Mouse (Mus musculus) brain, adult 2 months (tissue): ENCODE measurements around the gene Psmb10.
A peak's percentile ranks its signal among the peaks of the same experiment; 100 is the strongest.

Experiments
- DNase-seq: peaks from one replicate; pipeline ENCODE4 v3.0.0; 2011; ENCODE audit warnings: low read depth, low spot score

The Psmb10 gene

DNA sequence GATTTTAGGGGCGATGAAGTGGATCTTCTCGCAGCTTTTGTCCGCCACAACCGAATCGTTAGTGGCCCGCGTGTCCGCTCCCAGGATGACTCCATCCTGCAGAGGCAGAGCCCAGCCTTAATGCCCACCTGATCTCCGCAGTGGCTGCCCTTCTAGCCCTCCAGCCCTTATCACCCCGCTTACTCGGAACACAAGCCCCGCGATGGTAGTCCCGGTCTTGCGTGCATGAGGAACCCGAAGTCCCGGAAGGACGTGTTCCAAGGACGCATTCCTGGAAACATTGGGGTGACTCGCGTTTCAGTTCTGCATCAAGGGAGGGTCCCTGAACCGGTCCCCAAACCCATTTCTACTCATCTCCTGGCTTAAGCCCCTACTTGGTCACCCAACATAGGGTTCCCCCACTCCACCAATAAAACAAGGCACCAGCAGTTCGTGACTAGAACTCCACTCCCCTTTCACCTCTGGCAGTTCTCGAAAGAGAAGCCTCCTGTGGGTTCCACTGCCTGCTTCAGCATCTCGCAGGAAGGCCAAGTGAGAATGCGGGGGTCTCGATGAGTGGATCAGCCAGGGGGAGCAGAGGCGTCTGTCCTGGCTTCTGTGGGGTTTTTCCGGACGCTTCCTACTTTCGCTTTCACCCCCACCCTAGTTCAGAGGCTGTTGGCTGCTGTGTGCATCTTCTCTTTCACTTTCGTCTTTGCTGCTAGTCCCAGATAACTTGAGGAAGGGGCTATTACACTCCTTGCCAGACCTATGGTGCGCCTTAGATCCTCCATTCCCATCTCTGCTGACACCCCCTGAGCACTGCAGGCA, 543 bp downstream of the Psmb10 start:
- peak; percentile 66 for DNase-seq

DNA sequence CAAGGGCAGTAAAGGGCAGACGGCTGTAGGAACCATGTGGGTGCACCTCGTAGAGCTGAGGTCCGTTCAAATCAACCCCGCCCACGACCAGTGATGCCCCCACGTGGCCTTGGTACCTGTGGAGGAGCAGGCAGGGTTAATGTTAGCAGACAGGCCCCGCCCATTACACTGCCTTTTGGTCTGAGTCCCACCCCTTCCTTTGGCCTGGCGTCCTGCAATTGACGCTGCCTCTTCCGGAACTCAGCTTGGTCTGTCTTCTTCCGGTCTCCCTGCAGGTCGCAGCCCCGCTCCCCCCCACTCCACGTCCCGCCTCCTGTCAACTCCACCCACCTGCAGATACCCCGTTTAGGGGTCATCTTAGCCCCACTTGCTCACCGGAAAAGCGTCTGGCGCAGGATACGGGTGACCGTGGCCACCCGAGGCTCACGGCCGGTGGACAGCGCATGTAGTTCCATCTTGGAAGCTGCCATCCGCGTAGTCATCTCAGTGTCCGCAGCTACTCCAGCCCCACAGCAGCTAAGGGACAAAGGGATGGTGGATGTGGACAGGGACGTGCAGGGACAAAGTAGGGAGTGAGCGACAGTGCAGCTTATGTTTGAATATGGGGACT, 1.3 kb downstream of the Psmb10 start:
- DNase-seq = peak; percentile 98

DNA sequence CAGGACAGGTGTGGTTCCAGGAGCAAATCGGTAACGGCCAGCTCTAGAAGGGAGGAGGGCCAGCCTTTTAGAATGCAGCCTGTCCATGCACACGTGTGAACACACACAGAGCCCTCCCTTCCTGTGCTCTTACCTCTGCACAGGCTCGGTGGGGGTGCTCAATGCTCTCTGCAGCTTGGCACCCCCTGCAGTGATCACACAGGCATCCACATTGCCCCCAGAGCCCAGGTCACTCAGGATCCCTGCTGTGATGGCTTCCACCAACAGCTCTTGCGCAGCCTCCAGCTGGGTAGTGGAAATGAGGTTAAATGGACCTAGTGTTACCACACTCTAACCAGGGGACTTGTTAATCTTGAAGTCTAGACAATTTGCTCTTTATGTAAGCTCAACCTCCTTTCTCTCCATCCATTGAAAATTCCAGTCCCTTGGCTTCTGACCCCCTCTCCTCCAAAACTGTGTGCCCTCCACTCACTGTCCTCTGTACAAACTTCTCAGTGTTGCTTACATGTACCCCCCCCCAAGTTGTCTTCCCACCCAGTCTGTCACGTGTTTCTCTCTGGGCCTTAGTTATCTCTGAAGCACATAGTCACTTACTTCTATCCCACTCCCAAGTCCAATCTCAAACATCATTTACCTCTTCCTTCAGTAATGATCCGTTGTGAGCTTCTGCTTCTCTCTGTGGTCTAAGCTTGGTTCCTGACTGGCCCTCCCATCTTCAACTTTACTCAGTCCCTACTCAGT, 2.2 kb downstream of the Psmb10 start:
- no peak for DNase-seq

GRCm38 (mm10) chr8:105935105-105935504, 3.1 kb downstream of the Psmb10 start:
- no peak for DNase-seq

DNA sequence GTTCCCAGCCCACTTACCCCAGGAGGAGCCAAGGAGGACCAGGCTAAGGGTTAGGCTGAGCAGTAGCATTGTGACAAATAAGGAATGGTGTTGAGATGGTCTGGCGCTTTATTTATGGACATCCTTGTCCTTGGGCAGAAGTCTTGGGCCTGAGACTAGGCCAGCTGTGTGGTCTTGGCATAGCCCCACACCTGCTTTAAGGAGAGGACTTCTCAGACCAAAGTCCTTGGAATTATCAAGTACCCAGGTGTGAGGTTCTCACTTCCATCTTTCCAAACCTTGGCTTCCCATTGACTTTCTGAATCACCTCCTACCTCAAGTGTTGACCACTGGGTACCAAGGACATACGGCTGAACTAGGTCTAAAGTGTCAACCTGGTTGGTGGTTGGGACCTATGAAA, 4.5 kb downstream of the Psmb10 start, which contains the start of gene Ctrl:
TSS of gene Ctrl (minus strand) at position 101 of the 400 bp plus-strand sequence.
- DNase-seq = no peak

GRCm38 (mm10) chr8:105932525-105932924, 5.7 kb downstream of the Psmb10 start:
- DNase-seq = no peak

DNA sequence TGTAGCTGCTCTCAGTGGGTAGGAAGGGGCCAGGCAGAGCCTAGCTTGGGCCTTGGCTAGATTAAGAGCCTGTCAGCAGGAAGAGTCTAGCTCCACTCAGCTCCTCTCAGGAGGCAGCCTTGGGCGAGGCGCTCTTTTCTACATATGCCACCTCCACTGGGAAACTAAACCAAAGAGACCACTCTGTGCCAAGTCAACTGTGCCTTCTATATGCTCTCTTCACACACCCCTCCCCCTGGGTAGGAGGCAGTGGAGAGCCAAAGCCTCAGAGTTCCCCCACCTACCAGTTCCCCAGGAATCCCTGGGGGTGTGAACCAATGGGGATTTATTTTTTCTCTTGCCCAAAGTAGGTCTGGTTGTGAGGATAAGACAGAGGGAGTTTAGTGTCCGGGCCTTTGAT, 7.0 kb downstream of the Psmb10 start:
- DNase-seq = peak; percentile 81

- DNase-seq = peak; percentile 79
Observed at GRCm38 (mm10) chr8:105930602-105931001, 7.6 kb downstream of the Psmb10 start.

GRCm38 (mm10) chr8:105925123-105925522, 13.1 kb downstream of the Psmb10 start:
- peak; percentile 87 for DNase-seq

GRCm38 (mm10) chr8:105919390-105919789, 18.9 kb downstream of the Psmb10 start:
- DNase-seq = peak; percentile 66

- no peak for DNase-seq
Observed at GRCm38 (mm10) chr8:105900941-105901616, 37.2 kb downstream of the Psmb10 start.

DNA sequence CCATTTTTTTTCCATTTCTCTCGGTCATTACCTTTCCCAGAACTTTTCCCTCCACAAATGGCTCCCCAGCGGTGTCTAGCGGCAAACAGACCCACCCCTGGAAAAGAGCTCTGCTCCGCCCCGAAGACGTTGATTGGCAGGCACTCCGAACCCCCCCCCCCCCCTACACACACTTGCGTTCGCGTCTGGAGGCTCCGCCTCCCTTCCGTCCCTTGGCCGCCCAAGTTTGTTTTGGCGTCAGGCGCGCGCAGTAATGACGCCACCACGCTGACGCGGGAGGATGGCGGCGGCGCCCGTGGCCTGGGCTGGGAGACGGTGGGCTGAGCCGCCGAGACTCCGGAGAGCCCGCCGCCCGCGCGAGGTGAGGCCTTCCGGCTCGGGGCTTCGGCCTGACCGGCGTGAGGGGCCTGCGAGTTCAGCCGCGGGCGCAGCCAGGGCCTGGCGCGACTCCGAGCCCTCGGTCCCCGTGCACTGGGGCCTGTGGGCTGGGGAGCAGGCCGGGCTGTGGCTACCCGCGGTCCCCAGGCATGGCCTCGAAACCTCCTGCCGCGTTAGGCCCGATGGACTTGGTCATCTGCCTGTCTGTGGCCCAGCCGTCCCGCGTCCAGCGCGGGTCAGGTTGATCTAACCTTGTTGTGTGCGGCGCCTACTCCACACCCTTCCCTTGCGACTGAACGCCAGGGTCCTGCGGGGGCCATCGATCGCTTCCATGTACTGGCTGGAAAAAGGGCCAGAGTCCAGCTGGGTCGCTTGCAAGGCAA, 37.9 kb downstream of the Psmb10 start, which contains the start of gene Pskh1:
TSS of gene Pskh1 (plus strand) at position 262 of the 761 bp plus-strand sequence.
- peak; percentile 97 for DNase-seq

GRCm38 (mm10) chr8:105897801-105898480, 40.3 kb downstream of the Psmb10 start:
- DNase-seq = peak; percentile 56

DNA sequence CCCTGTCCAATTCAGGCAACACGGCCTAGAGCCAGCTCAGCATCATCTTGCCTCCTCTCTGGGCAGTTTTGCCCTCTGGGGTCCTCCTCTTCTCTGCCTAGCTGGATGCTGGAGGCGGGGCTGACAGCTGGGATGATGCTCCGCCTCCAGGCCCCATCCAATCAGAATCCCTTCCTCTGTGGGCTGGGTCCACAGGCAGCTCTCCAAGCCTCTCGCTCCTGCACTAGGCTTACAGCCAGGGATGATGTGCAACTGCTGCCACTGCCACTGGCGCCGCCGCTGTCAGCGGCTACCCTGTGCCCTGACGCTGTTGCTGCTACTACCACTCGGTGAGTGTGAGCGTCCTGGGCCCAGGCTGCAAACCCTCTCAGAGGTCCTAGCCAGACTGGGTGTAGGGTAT, 44.9 kb downstream of the Psmb10 start, which contains the start of gene Nrn1l:
TSS of gene Nrn1l (plus strand) at position 229 of the 400 bp plus-strand sequence.
- peak; percentile 93 for DNase-seq

- DNase-seq = peak; percentile 63
Observed at GRCm38 (mm10) chr8:105892432-105892831, 45.8 kb downstream of the Psmb10 start.

DNA sequence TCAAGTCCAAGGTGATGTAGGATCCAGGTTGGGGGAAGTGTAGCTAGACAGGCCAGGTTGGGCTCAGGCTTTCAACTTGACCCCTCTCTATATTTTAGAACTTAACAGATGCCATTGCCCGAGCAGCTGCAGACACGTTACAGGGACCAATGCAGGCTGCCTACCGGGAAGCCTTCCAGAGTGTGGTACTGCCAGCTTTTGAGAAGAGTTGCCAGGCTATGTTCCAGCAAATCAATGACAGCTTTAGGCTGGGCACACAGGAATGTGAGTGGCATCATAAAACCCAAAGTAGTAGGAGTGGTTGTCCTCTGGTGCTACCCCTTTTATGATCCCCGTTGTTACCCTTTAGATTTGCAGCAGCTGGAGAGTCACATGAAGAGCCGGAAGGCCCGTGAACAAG, 47.4 kb downstream of the Psmb10 start:
- peak; percentile 79 for DNase-seq

DNA sequence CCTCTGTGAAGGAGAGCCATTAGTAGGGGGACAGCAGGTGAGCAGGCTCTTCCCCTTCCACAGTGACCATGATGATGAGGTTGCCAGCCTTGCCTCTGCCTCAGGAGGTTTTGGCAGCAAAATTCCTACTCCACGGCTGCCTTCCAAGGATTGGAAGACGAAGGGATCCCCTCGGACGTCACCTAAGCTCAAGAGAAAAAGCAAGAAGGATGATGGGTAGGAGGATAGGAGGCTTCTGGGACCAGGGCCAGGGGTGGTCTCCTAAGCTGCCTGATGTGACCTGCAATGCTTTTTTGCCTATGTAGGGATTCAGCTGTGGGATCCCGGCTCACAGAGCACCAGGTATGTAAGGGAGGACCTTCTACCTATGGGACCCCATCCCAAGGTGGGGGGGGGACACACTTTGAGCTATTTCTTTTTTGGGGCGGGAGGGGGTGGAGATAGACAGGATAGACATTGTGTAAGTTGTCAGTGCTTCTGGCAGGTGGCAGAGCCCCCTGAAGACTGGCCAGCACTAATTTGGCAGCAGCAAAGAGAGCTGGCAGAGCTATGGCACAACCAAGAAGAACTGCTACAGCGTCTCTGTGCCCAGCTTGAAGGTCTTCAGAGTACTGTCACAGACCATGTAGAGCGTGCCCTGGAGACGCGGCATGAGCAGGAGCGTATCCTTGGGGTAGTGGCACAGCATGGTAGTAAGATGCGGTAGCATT, 48.3 kb downstream of the Psmb10 start:
- no peak for DNase-seq
